In genomic region chr13:32968353-32968984, GRCm38 (mm10) we compare ENCODE assay signal across 17 mouse cellular contexts. TPM values are rescaled to one million over a fixed set of nuclear protein-coding genes. Genes with fewer than 3 reads are reported as not detected.
DNase-seq lines count a peak whose midpoint lies in the region; ATAC-seq and TF ChIP-seq lines count a peak whose summit lies in the region.
"Had no signal": no experiment of that assay in that cellular context is flagged by ENCODE, and none has a peak within 500 bp of the region (broad histone marks: within the 10 kb centered on the region; RNA-seq: fewer than 3 reads in every experiment).

No protein-coding gene starts in this region.

- H3K9me3 ChIP-seq in MEL (replicated peaks; ENCODE audit: insufficient read depth, low read length) = no peaks in the 10 kb centered on the region
- H3K9me3 ChIP-seq in liver, embryonic 11.5 days (ENCODE audit: control insufficient read depth, low read length) = no peaks in the 10 kb centered on the region
- H3K9me3 ChIP-seq: embryonic facial prominence, embryonic 15.5 days; heart, embryonic 15.5 days had no signal

- no peak for TF ChIP-seq CTCF in MEL (IDR thresholded peaks at IDR 0.05 in 2 of 3, conservative IDR thresholded peaks at IDR 0.05 in 1 of 3; ENCODE audit: control insufficient read depth in 1 of 3, insufficient read depth in 1 of 3, low read depth in 2 of 3, low read length in 3 of 3, poor library complexity in 1 of 3, severe bottlenecking in 1 of 3)
- TF ChIP-seq CTCF in bone marrow, adult 2 months (IDR thresholded peaks at IDR 0.05; ENCODE audit: control insufficient read depth, insufficient read depth, low read length) = no peak

- TF ChIP-seq RAD21 in MEL (IDR thresholded peaks at IDR 0.05; ENCODE audit: low read depth, low read length) = no peak

- H3K9ac ChIP-seq in MEL (ENCODE audit: control insufficient read depth, low read depth, low read length, poor library complexity, severe bottlenecking) = no peak overlapping the region
- peak overlapping the region; percentile 63 for H3K9ac ChIP-seq in liver, embryonic 11.5 days (ENCODE audit: low read depth, low read length)
- H3K9ac ChIP-seq: embryonic facial prominence, embryonic 15.5 days; heart, embryonic 15.5 days; hindbrain, embryonic 14.5 days had no signal

- no peaks in the 10 kb centered on the region for H3K27me3 ChIP-seq in MEL (ENCODE audit: control insufficient read depth in 1 of 2, insufficient read depth in 2 of 2, low read length in 2 of 2)
- H3K27me3 ChIP-seq in liver, embryonic 11.5 days (replicated peaks; ENCODE audit: control insufficient read depth, insufficient read depth, low read length) = no peaks in the 10 kb centered on the region
- H3K27me3 ChIP-seq: embryonic facial prominence, embryonic 15.5 days; heart, embryonic 15.5 days had no signal

- H3K4me2 ChIP-seq in liver, embryonic 11.5 days = peak overlapping the region; percentile 67
- H3K4me2 ChIP-seq: embryonic facial prominence, embryonic 15.5 days; heart, embryonic 15.5 days; hindbrain, embryonic 14.5 days had no signal

- H3K4me1 ChIP-seq in MEL (ENCODE audit: control insufficient read depth in 1 of 2, insufficient read depth in 2 of 2, low read length in 2 of 2) = peaks cover 10 to 16% of the 10 kb centered on the region in 2 experiments
- H3K4me1 ChIP-seq in bone marrow, adult 2 months (ENCODE audit: control insufficient read depth, insufficient read depth, low read length) = peaks cover 3% of the 10 kb centered on the region; the same call in 1 of the 2 replicates
- peaks cover 25% of the 10 kb centered on the region for H3K4me1 ChIP-seq in liver, embryonic 11.5 days (replicated peaks; ENCODE audit: control insufficient read depth, insufficient read depth, low read length)

- H3K4me3 ChIP-seq in MEL (ENCODE audit: control insufficient read depth in 1 of 2, insufficient read depth in 1 of 2, low read depth in 2 of 2, low read length in 2 of 2) = 0 out of 4 replicates have a peak overlapping the region, but pooled peaks of 1 of the 2 experiments have one; percentile 22
- H3K4me3 ChIP-seq in bone marrow, adult 2 months (replicated peaks; ENCODE audit: control insufficient read depth, low read depth, low read length) = peak overlapping the region; percentile 55
- peak overlapping the region; percentile 16; the same call in 1 of the 2 replicates for H3K4me3 ChIP-seq in liver, embryonic 11.5 days (ENCODE audit: low read depth, low read length)
- H3K4me3 ChIP-seq: embryonic facial prominence, embryonic 15.5 days; heart, embryonic 15.5 days had no signal

- 61% methylated on average over 5 of the region's 5 CpGs for WGBS in bone marrow, adult 2 months
- WGBS in liver, embryonic 11.5 days = 49% methylated on average over 5 of the region's 5 CpGs

- peaks cover 0 to 16% of the 10 kb centered on the region in 2 experiments; a peak in 2 of 4 replicates for H3K36me3 ChIP-seq in MEL (ENCODE audit: control insufficient read depth in 1 of 2, insufficient read depth in 2 of 2, low read length in 2 of 2)
- no peaks in the 10 kb centered on the region for H3K36me3 ChIP-seq in liver, embryonic 11.5 days (ENCODE audit: control insufficient read depth, insufficient read depth, low read length)
- H3K36me3 ChIP-seq: embryonic facial prominence, embryonic 15.5 days had no signal

- peak; percentile 95 for ATAC-seq in liver, embryonic 11.5 days (replicated peaks; ENCODE audit: low FRiP score)
- ATAC-seq: forebrain, embryonic 16.5 days had no signal

- H3K27ac ChIP-seq in MEL (ENCODE audit: control insufficient read depth, low read depth, low read length) = no peak overlapping the region
- peak overlapping the region; percentile 75 for H3K27ac ChIP-seq in bone marrow, adult 2 months (ENCODE audit: control insufficient read depth, insufficient read depth, low read depth, low read length, poor library complexity)
- peak overlapping the region; percentile 83 for H3K27ac ChIP-seq in liver, embryonic 11.5 days (ENCODE audit: low read depth, low read length)
- H3K27ac ChIP-seq: embryonic facial prominence, embryonic 15.5 days; heart, embryonic 15.5 days; hindbrain, embryonic 14.5 days had no signal

- TF ChIP-seq EP300 in MEL (IDR thresholded peaks at IDR 0.05; ENCODE audit: low read depth in 1 of 2, low read length in 2 of 2) = peak; percentile 86 to 91

- TF ChIP-seq POLR2A in MEL (IDR thresholded peaks at IDR 0.05; ENCODE audit: control insufficient read depth in 1 of 2, insufficient read depth in 1 of 2, low read depth in 1 of 2, low read length in 2 of 2, poor library complexity in 1 of 2) = no peak
- no peak for TF ChIP-seq POLR2A in bone marrow, adult 2 months (IDR thresholded peaks at IDR 0.05; ENCODE audit: borderline replicate concordance, control insufficient read depth, low read depth, low read length)

- no peaks in the 10 kb centered on the region for H3K79me2 ChIP-seq in MEL (ENCODE audit: control insufficient read depth, insufficient read depth, low read length, poor library complexity)

- DNase-seq in MEL (ENCODE audit: low read depth, low spot score) = peak; percentile 77
- DNase-seq in liver, embryonic 11.5 days (ENCODE audit: low spot score) = no peak
- peak; percentile 14 for DNase-seq in skeletal muscle tissue, adult 2 months (ENCODE audit: low read depth, low spot score)
- no peak for DNase-seq in gastrocnemius, adult 18-20 months (ENCODE audit: low spot score)
- no peak for DNase-seq in cerebellum, adult 11 months
- no peak for DNase-seq in right cerebral cortex, postnatal 36 days (ENCODE audit: low spot score in 2 of 2)
- DNase-seq: gastrocnemius, postnatal 25 days; kidney, adult 8-10 months; lung, postnatal 36 days; midbrain, embryonic 14.5 days had no signal

TF ChIP-seq in MEL, 35 proteins besides CTCF, POLR2A, EP300 and RAD21:
- TF ChIP-seq TAL1 (IDR thresholded peaks at IDR 0.05; ENCODE audit: low read length) (peak; percentile 89), ZMIZ1 (IDR thresholded peaks at IDR 0.05; ENCODE audit: low read depth, low read length) (no peak), USF1 (IDR thresholded peaks at IDR 0.05; ENCODE audit: low read depth, low read length) (no peak), UBTF (IDR thresholded peaks at IDR 0.05; ENCODE audit: borderline replicate concordance, insufficient read depth, low read depth, low read length) (no peak), NRF1 (IDR thresholded peaks at IDR 0.05; ENCODE audit: insufficient read depth, low read depth, low read length, poor library complexity, severe bottlenecking) (no peak; the same call in 1 of the 2 replicates), TCF12 (IDR thresholded peaks at IDR 0.05; ENCODE audit: low read depth, low read length) (peak; percentile 92), GATA1 (IDR thresholded peaks at IDR 0.05; ENCODE audit: low read depth, low read length) (peak; percentile 86), SMC3 (IDR thresholded peaks at IDR 0.05; ENCODE audit: low read depth, low read length) (no peak), ZC3H11A (IDR thresholded peaks at IDR 0.05; ENCODE audit: low read depth, low read length) (no peak), CHD2 (IDR thresholded peaks at IDR 0.05; ENCODE audit: low read length) (no peak), MAFK (IDR thresholded peaks at IDR 0.05; ENCODE audit: borderline replicate concordance, low read depth, low read length) (no peak), POLR2AphosphoS5 (IDR thresholded peaks at IDR 0.05; ENCODE audit: borderline replicate concordance, low read depth, low read length) (no peak), JUND (IDR thresholded peaks at IDR 0.05; ENCODE audit: low read depth, low read length) (no peak), SIN3A (IDR thresholded peaks at IDR 0.05; ENCODE audit: low read length) (no peak), ETS1 (IDR thresholded peaks at IDR 0.05; ENCODE audit: low read depth, low read length) (peak; percentile 76), MYB (IDR thresholded peaks at IDR 0.05; ENCODE audit: low read depth, low read length) (0 out of 2 replicates have a peak, but pooled peaks have one; percentile 34), E2F4 (IDR thresholded peaks at IDR 0.05; ENCODE audit: borderline replicate concordance, low read depth, low read length) (no peak), RCOR1 (IDR thresholded peaks at IDR 0.05; ENCODE audit: low read depth, low read length) (peak; percentile 62)

RNA-seq across cellular contexts. Expression of gene Serpinb6b, which starts 3.5 kb away (rescaled TPM):
- 0.20 and 0.27 TPM in 2 replicates for total RNA-seq in MEL (2012; rRNA removed)
- 1 to 10 TPM in 1 of 2 experiments, not detected in 1; 1.2 TPM for polyA plus RNA-seq in MEL (2012; ENCODE audit: insufficient read depth in 1 of 2, insufficient read length in 2 of 2, low read depth in 1 of 2, low replicate concordance in 2 of 2, missing spikeins in 1 of 2)
- polyA plus RNA-seq in bone marrow, adult 2 months (2011; ENCODE audit: insufficient read depth, insufficient read length, low replicate concordance, missing spikeins) = 2.9 and 6.2 TPM in 2 replicates
- polyA plus RNA-seq in liver, embryonic 11.5 days (2014; fragmentation: Nextera tagmentation; extraction: Ambion mirVana) = 3.8 and 6.4 TPM in 2 replicates
- 1 to 10 TPM; 2.2 to 2.9 TPM for total RNA-seq in gastrocnemius, adult 18-20 months (2021)

RNA-seq across cellular contexts. Expression of gene Serpinb9, which starts 34.6 kb away (rescaled TPM):
- total RNA-seq in MEL (2012; rRNA removed) = 1.6 and 2.1 TPM in 2 replicates
- 1 to 10 TPM in 1 of 2 experiments, not detected in 1; 2.9 TPM for polyA plus RNA-seq in MEL (2012; ENCODE audit: insufficient read depth in 1 of 2, insufficient read length in 2 of 2, low read depth in 1 of 2, low replicate concordance in 2 of 2, missing spikeins in 1 of 2)
- polyA plus RNA-seq in bone marrow, adult 2 months (2011; ENCODE audit: insufficient read depth, insufficient read length, low replicate concordance, missing spikeins) = 3.1 and 6.7 TPM in 2 replicates
- polyA plus RNA-seq in liver, embryonic 11.5 days (2014; fragmentation: Nextera tagmentation; extraction: Ambion mirVana) = 3.2 and 3.4 TPM in 2 replicates
- 1 to 10 TPM; 1.8 to 2.8 TPM for total RNA-seq in gastrocnemius, adult 18-20 months (2021)

RNA-seq across cellular contexts. Expression of gene Serpinb9b, which starts 58.7 kb away (rescaled TPM):
- 1.5 and 2.3 TPM in 2 replicates for total RNA-seq in MEL (2012; rRNA removed)
- 1 to 10 TPM in 1 of 2 experiments, not detected in 1; 3.9 TPM for polyA plus RNA-seq in MEL (2012; ENCODE audit: insufficient read depth in 1 of 2, insufficient read length in 2 of 2, low read depth in 1 of 2, low replicate concordance in 2 of 2, missing spikeins in 1 of 2)
- 0.70 and 2.3 TPM in 2 replicates for polyA plus RNA-seq in bone marrow, adult 2 months (2011; ENCODE audit: insufficient read depth, insufficient read length, low replicate concordance, missing spikeins)
- not detected in 2 replicates for polyA plus RNA-seq in liver, embryonic 11.5 days (2014; fragmentation: Nextera tagmentation; extraction: Ambion mirVana)
- not detected for total RNA-seq in gastrocnemius, adult 18-20 months (2021)
- total RNA-seq: gastrocnemius, postnatal 25 days; left cerebral cortex, adult 18-20 months had no signal
- polyA plus RNA-seq: small intestine, adult 2 months had no signal

Comparison
In these comparisons a context has a peak if more than half of its experiments do, and no peak if none do; other contexts are left out.
1. DNase-seq: peak in MEL (single experiment) and skeletal muscle tissue, adult 2 months (single experiment); none in liver, embryonic 11.5 days (single experiment), gastrocnemius, adult 18-20 months (single experiment), cerebellum, adult 11 months (single experiment) and right cerebral cortex, postnatal 36 days (0 of 2).